Mouse (Mus musculus) liver, postnatal 0 days (tissue): ENCODE results near the gene Tbc1d1. TPM values are rescaled to one million over a fixed set of nuclear protein-coding genes. Genes with fewer than 3 reads are reported as not detected.

ENCODE experiments used
- ATAC-seq: fragments of 200-750 bp; cut with Nextera tagmentation; 2 replicates; pipeline ENCODE4 v1.8.0; 2017; ENCODE audit warnings: mild to moderate bottlenecking, moderate library complexity
- DNase-seq: peaks from one replicate; pipeline ENCODE4 v3.0.0-alpha.2; 2016
- H3K27ac ChIP-seq: fragments of 300-500 bp; sonication (generic); 2 replicates; pipeline ENCODE4 v1.5.1; 2014; ENCODE audit warnings: antibody characterized with exemption, moderate library complexity, mild to moderate bottlenecking, low read depth
- H3K27me3 ChIP-seq: fragments of 300-500 bp; sonication (generic); 2 replicates; pipeline ENCODE4 v1.6.1; 2014; ENCODE audit warnings: low read length, control low read depth, mixed read lengths; ENCODE audit not compliant: insufficient read depth
- H3K36me3 ChIP-seq: fragments of 300-500 bp; sonication (generic); replicated peaks from 2 replicates; pipeline ENCODE4 v1.6.1; 2014; ENCODE audit warnings: mild to moderate bottlenecking, control low read depth, low read length, moderate library complexity, mixed read lengths; ENCODE audit not compliant: insufficient read depth
- H3K4me1 ChIP-seq: fragments of 300-500 bp; sonication (generic); 2 replicates; pipeline ENCODE4 v1.6.1; 2014; ENCODE audit warnings: antibody characterized with exemption, mild to moderate bottlenecking, control low read depth; ENCODE audit not compliant: insufficient read depth
- H3K4me2 ChIP-seq: fragments of 300-500 bp; sonication (generic); 2 replicates; pipeline ENCODE4 v1.6.1; 2014; ENCODE audit warnings: low read depth, mild to moderate bottlenecking, low read length, moderate library complexity, mixed read lengths
- H3K4me3 ChIP-seq: fragments of 300-500 bp; sonication (generic); 2 replicates; pipeline ENCODE4 v1.5.1; 2014; ENCODE audit warnings: low read depth, low read length
- H3K9ac ChIP-seq: fragments of 300-500 bp; sonication (generic); replicated peaks from 2 replicates; pipeline ENCODE4 v1.6.1; 2014; ENCODE audit warnings: mild to moderate bottlenecking, moderate library complexity
- H3K9me3 ChIP-seq: fragments of 300-500 bp; sonication (generic); 2 replicates; pipeline ENCODE4 v1.6.1; 2016; ENCODE audit warnings: mild to moderate bottlenecking, control low read depth, low read length, mixed read lengths
- CTCF ChIP-seq: sonication (generic); IDR thresholded peaks from 2 replicates; pipeline ENCODE4 v1.5.1; 2016; ENCODE audit warnings: antibody characterized with exemption, low read depth
- EP300 ChIP-seq: IDR thresholded peaks from 2 replicates; pipeline ENCODE4 v1.6.1; 2016; ENCODE audit warnings: antibody characterized with exemption, low read depth, mild to moderate bottlenecking
- WGBS: fragments of 180-500 bp; shearing (Covaris S2); extraction: QIAGEN DNeasy Blood & Tissue Kit; methylation state at CpG from one replicate; pipeline ENCODE4 v1.1.7; 2014; ENCODE audit not compliant: insufficient replicate concordance; 5-methylcytosine and 5-hydroxymethylcytosine counted together
- polyA plus RNA-seq: library from polyadenylated mRNA; unstranded; fragments of >200 nt; fragmentation: Nextera tagmentation; extraction: Ambion mirVana; gene quantifications from 2 replicates; pipeline ENCODE4 v1.2.1, GENCODE M21; 2015

Gene Tbc1d1
- polyA plus RNA-seq, 1 experiment from 2014 or later: 5.0 TPM

- WGBS: 73% methylated on average over 5 of the region's 5 CpGs
- peak overlapping the region; percentile 42 for H3K4me2 ChIP-seq
Observed at GRCm38 (mm10) chr5:64363859-64364406, 207.8 kb downstream of the Tbc1d1 start.

GRCm38 (mm10) chr5:64364432-64365125 is 208.5 kb downstream of the Tbc1d1 start:
- TF ChIP-seq EP300 (no peak), CTCF (no peak)
- Histone ChIP-seq H3K4me1 (peaks cover 23% of the 10 kb centered on the region), H3K4me3 (no peak overlapping the region), H3K4me2 (peak overlapping the region; percentile 42), H3K27me3 (no peaks in the 10 kb centered on the region), H3K9ac (no peak overlapping the region), H3K36me3 (no peaks in the 10 kb centered on the region), H3K9me3 (no peaks in the 10 kb centered on the region), H3K27ac (no peak overlapping the region)
- ATAC-seq (peak; percentile 77), DNase-seq (peak; percentile 26)
- 55% methylated on average over 7 of the region's 7 CpGs for WGBS

More at GRCm38 (mm10) chr5:64363859-64364406, 207.8 kb downstream of the Tbc1d1 start:
- ATAC-seq (no peak), DNase-seq (no peak)
- Histone ChIP-seq H3K9ac (no peak overlapping the region), H3K36me3 (no peaks in the 10 kb centered on the region), H3K9me3 (no peaks in the 10 kb centered on the region), H3K4me3 (no peak overlapping the region), H3K27ac (no peak overlapping the region), H3K27me3 (no peaks in the 10 kb centered on the region), H3K4me1 (peaks cover 24% of the 10 kb centered on the region)
- TF ChIP-seq EP300: no peak
- no peak for TF ChIP-seq CTCF

- Histone ChIP-seq H3K9me3 (no peaks in the 10 kb centered on the region), H3K4me1 (peaks cover 16% of the 10 kb centered on the region), H3K4me3 (no peak overlapping the region), H3K36me3 (no peaks in the 10 kb centered on the region), H3K9ac (no peak overlapping the region), H3K4me2 (no peak overlapping the region), H3K27me3 (no peaks in the 10 kb centered on the region), H3K27ac (no peak overlapping the region)
- no peak for DNase-seq
- 66% methylated on average over 11 of the region's 11 CpGs for WGBS
- TF ChIP-seq EP300 (no peak), CTCF (no peak)
- no peak for ATAC-seq
Observed at GRCm38 (mm10) chr5:64365187-64366066, 209.3 kb downstream of the Tbc1d1 start.

GRCm38 (mm10) chr5:64366113-64366512 is 210.0 kb downstream of the Tbc1d1 start:
- no peak overlapping the region for H3K27ac ChIP-seq
- TF ChIP-seq CTCF (no peak), EP300 (no peak)
- no peak overlapping the region for H3K9ac ChIP-seq
- no peaks in the 10 kb centered on the region for H3K36me3 ChIP-seq
- no peak for ATAC-seq
- H3K9me3 ChIP-seq: no peaks in the 10 kb centered on the region
- peaks cover 16% of the 10 kb centered on the region for H3K4me1 ChIP-seq
- no peak overlapping the region for H3K4me2 ChIP-seq
- 79% methylated on average over 9 of the region's 9 CpGs for WGBS
- H3K4me3 ChIP-seq: no peak overlapping the region
- H3K27me3 ChIP-seq: no peaks in the 10 kb centered on the region
- no peak for DNase-seq

- TF ChIP-seq EP300: no peak
- TF ChIP-seq CTCF: no peak
- no peaks in the 10 kb centered on the region for H3K27me3 ChIP-seq
- peaks cover 16% of the 10 kb centered on the region for H3K4me1 ChIP-seq
- H3K36me3 ChIP-seq: no peaks in the 10 kb centered on the region
- no peak overlapping the region for H3K27ac ChIP-seq
- H3K4me3 ChIP-seq: no peak overlapping the region
- DNase-seq (peak; percentile 27), ATAC-seq (no peak)
- no peak overlapping the region for H3K4me2 ChIP-seq
- H3K9me3 ChIP-seq: no peaks in the 10 kb centered on the region
- 72% methylated on average over 8 of the region's 8 CpGs for WGBS
- H3K9ac ChIP-seq: no peak overlapping the region
Observed at GRCm38 (mm10) chr5:64367426-64367825, 211.3 kb downstream of the Tbc1d1 start.

- Histone ChIP-seq H3K4me2 (no peak overlapping the region), H3K9ac (no peak overlapping the region), H3K36me3 (no peaks in the 10 kb centered on the region), H3K9me3 (no peaks in the 10 kb centered on the region), H3K27me3 (no peaks in the 10 kb centered on the region), H3K4me3 (no peak overlapping the region), H3K27ac (no peak overlapping the region), H3K4me1 (peaks cover 3% of the 10 kb centered on the region; the same call in 1 of the 2 replicates)
- DNase-seq (no peak), ATAC-seq (no peak)
- TF ChIP-seq CTCF (no peak), EP300 (no peak)
Observed at GRCm38 (mm10) chr5:64371331-64371831, 215.3 kb downstream of the Tbc1d1 start.
